Mouse (Mus musculus): ENCODE results near the gene Dhfr. TPM values are rescaled to one million over a fixed set of nuclear protein-coding genes. Genes with fewer than 3 reads are reported as not detected.
A peak's percentile ranks its signal among the peaks of the same experiment; 100 is the strongest.

The Dhfr gene
- 14.3 and 15.9 TPM in 2 replicates for polyA plus RNA-seq (2015; fragmentation: Nextera tagmentation; extraction: Ambion mirVana)

GRCm38 (mm10) chr13:92354456-92355271, at the start of gene Dhfr, which contains the start of gene Msh3:
Gene Dhfr (plus strand): TSS chr13:92354726.
Gene Msh3 (minus strand): TSS chr13:92355003.
- Histone ChIP-seq H3K27ac (replicated peaks) (peak within 1 kb of the TSS; percentile 94), H3K4me3 (replicated peaks) (peak within 1 kb of the TSS; percentile 91), H3K27me3 (no peaks in the 10 kb centered on the region), H3K36me3 (replicated peaks) (peaks cover 36% of the 10 kb centered on the region), H3K4me2 (peak within 1 kb of the TSS; percentile 97), H3K9ac (peak within 1 kb of the TSS; percentile 76), H3K4me1 (replicated peaks) (peaks cover 34% of the 10 kb centered on the region), H3K9me3 (replicated peaks) (no peaks in the 10 kb centered on the region)
- ATAC-seq (ENCODE audit: insufficient read depth): peak; percentile 93
- under 1% methylated on average over 76 of the region's 76 CpGs for WGBS (ENCODE audit: insufficient replicate concordance)

- no peaks in the 10 kb centered on the region for H3K9me3 ChIP-seq (replicated peaks)
- H3K9ac ChIP-seq: no peak within 1 kb of the TSS
- H3K27ac ChIP-seq (replicated peaks): no peak within 1 kb of the TSS
- H3K4me3 ChIP-seq (replicated peaks): no peak within 1 kb of the TSS
- H3K4me1 ChIP-seq (replicated peaks): peaks cover 5% of the 10 kb centered on the region; the same call in 1 of the 2 replicates
- H3K27me3 ChIP-seq: no peaks in the 10 kb centered on the region
- H3K4me2 ChIP-seq: no peak within 1 kb of the TSS
- H3K36me3 ChIP-seq (replicated peaks): peaks cover 36% of the 10 kb centered on the region
- ATAC-seq (ENCODE audit: insufficient read depth): no peak
- WGBS (ENCODE audit: insufficient replicate concordance): 83% methylated on average over 11 of the region's 11 CpGs
Observed at GRCm38 (mm10) chr13:92305680-92306079, 48.8 kb upstream of the Dhfr start, which contains the start of gene Gm20379. Gene Gm20379 (plus strand): TSS chr13:92305980.

GRCm38 (mm10) chr13:92314613-92315012, 39.9 kb upstream of the Dhfr start:
- no peak overlapping the region for H3K27ac ChIP-seq (replicated peaks)
- H3K36me3 ChIP-seq (replicated peaks): 0 out of 2 replicates have a peak, but pooled peaks cover 20% of the 10 kb centered on the region
- H3K4me3 ChIP-seq (replicated peaks): no peak overlapping the region
- H3K4me1 ChIP-seq (replicated peaks): no peaks in the 10 kb centered on the region
- H3K9me3 ChIP-seq (replicated peaks): no peaks in the 10 kb centered on the region
- 71% methylated on average over 5 of the region's 5 CpGs for WGBS (ENCODE audit: insufficient replicate concordance)
- ATAC-seq (ENCODE audit: insufficient read depth): no peak
- H3K27me3 ChIP-seq: no peaks in the 10 kb centered on the region
- H3K9ac ChIP-seq: no peak overlapping the region
- H3K4me2 ChIP-seq: no peak overlapping the region

GRCm38 (mm10) chr13:92320770-92321169, 33.8 kb upstream of the Dhfr start:
- H3K9me3 ChIP-seq (replicated peaks): no peaks in the 10 kb centered on the region
- no peaks in the 10 kb centered on the region for H3K27me3 ChIP-seq
- no peak overlapping the region for H3K27ac ChIP-seq (replicated peaks)
- H3K36me3 ChIP-seq (replicated peaks): peaks cover 12% of the 10 kb centered on the region
- no peak overlapping the region for H3K9ac ChIP-seq
- 53% methylated on average over 5 of the region's 5 CpGs for WGBS (ENCODE audit: insufficient replicate concordance)
- no peak for ATAC-seq (ENCODE audit: insufficient read depth)
- no peaks in the 10 kb centered on the region for H3K4me1 ChIP-seq (replicated peaks)
- no peak overlapping the region for H3K4me3 ChIP-seq (replicated peaks)
- H3K4me2 ChIP-seq: no peak overlapping the region

- ATAC-seq (ENCODE audit: insufficient read depth): no peak
- no peak overlapping the region for H3K4me2 ChIP-seq
- WGBS (ENCODE audit: insufficient replicate concordance): 47% methylated on average over 5 of the region's 5 CpGs
- H3K27ac ChIP-seq (replicated peaks): no peak overlapping the region
- no peak overlapping the region for H3K9ac ChIP-seq
- no peaks in the 10 kb centered on the region for H3K9me3 ChIP-seq (replicated peaks)
- no peak overlapping the region for H3K4me3 ChIP-seq (replicated peaks)
- H3K36me3 ChIP-seq (replicated peaks): peaks cover 11% of the 10 kb centered on the region
- no peaks in the 10 kb centered on the region for H3K27me3 ChIP-seq
- H3K4me1 ChIP-seq (replicated peaks): peaks cover 7% of the 10 kb centered on the region
Observed at GRCm38 (mm10) chr13:92326030-92326429, 28.5 kb upstream of the Dhfr start.

- H3K4me2 ChIP-seq: no peak overlapping the region
- no peak overlapping the region for H3K9ac ChIP-seq
- no peaks in the 10 kb centered on the region for H3K27me3 ChIP-seq
- peaks cover 7% of the 10 kb centered on the region for H3K4me1 ChIP-seq (replicated peaks)
- H3K27ac ChIP-seq (replicated peaks): no peak overlapping the region
- no peaks in the 10 kb centered on the region for H3K9me3 ChIP-seq (replicated peaks)
- 42% methylated on average over 2 of the region's 2 CpGs for WGBS (ENCODE audit: insufficient replicate concordance)
- no peak for ATAC-seq (ENCODE audit: insufficient read depth)
- peaks cover 19% of the 10 kb centered on the region; the same call in 1 of the 2 replicates for H3K36me3 ChIP-seq (replicated peaks)
- H3K4me3 ChIP-seq (replicated peaks): no peak overlapping the region
Observed at GRCm38 (mm10) chr13:92328000-92328399, 26.5 kb upstream of the Dhfr start.

- 88% methylated on average over 3 of the region's 3 CpGs for WGBS (ENCODE audit: insufficient replicate concordance)
- no peak overlapping the region for H3K4me2 ChIP-seq
- peaks cover 7% of the 10 kb centered on the region for H3K4me1 ChIP-seq (replicated peaks)
- H3K36me3 ChIP-seq (replicated peaks): peaks cover 12% of the 10 kb centered on the region; the same call in 1 of the 2 replicates
- ATAC-seq (ENCODE audit: insufficient read depth): no peak
- H3K4me3 ChIP-seq (replicated peaks): no peak overlapping the region
- H3K27ac ChIP-seq (replicated peaks): no peak overlapping the region
- H3K27me3 ChIP-seq: no peaks in the 10 kb centered on the region
- H3K9me3 ChIP-seq (replicated peaks): no peaks in the 10 kb centered on the region
- H3K9ac ChIP-seq: no peak overlapping the region
Observed at GRCm38 (mm10) chr13:92330621-92331020, 23.9 kb upstream of the Dhfr start.

GRCm38 (mm10) chr13:92332103-92332879, 22.2 kb upstream of the Dhfr start:
- 84% methylated on average over 15 of the region's 15 CpGs for WGBS (ENCODE audit: insufficient replicate concordance)

GRCm38 (mm10) chr13:92336857-92337256, 17.7 kb upstream of the Dhfr start:
- Histone ChIP-seq H3K4me2 (no peak overlapping the region), H3K4me1 (replicated peaks) (peaks cover 4% of the 10 kb centered on the region; the same call in 1 of the 2 replicates), H3K27ac (replicated peaks) (no peak overlapping the region), H3K9ac (no peak overlapping the region), H3K4me3 (replicated peaks) (no peak overlapping the region), H3K36me3 (replicated peaks) (peaks cover 13% of the 10 kb centered on the region), H3K9me3 (replicated peaks) (no peaks in the 10 kb centered on the region), H3K27me3 (no peaks in the 10 kb centered on the region)
- no peak for ATAC-seq (ENCODE audit: insufficient read depth)
- WGBS (ENCODE audit: insufficient replicate concordance): 87% methylated on average over 1 of the region's 1 CpGs

More at GRCm38 (mm10) chr13:92332103-92332879, 22.2 kb upstream of the Dhfr start:
- Histone ChIP-seq H3K4me1 (replicated peaks) (peaks cover 7% of the 10 kb centered on the region), H3K36me3 (replicated peaks) (peaks cover 18% of the 10 kb centered on the region), H3K9me3 (replicated peaks) (no peaks in the 10 kb centered on the region), H3K4me2 (no peak overlapping the region), H3K27me3 (no peaks in the 10 kb centered on the region), H3K27ac (replicated peaks) (no peak overlapping the region), H3K4me3 (replicated peaks) (no peak overlapping the region), H3K9ac (no peak overlapping the region)
- ATAC-seq (ENCODE audit: insufficient read depth): no peak

GRCm38 (mm10) chr13:92337773-92338462, 16.6 kb upstream of the Dhfr start:
- Histone ChIP-seq H3K9me3 (replicated peaks) (no peaks in the 10 kb centered on the region), H3K4me3 (replicated peaks) (no peak overlapping the region), H3K9ac (no peak overlapping the region), H3K4me1 (replicated peaks) (peaks cover 4% of the 10 kb centered on the region; the same call in 1 of the 2 replicates), H3K4me2 (no peak overlapping the region), H3K27ac (replicated peaks) (no peak overlapping the region), H3K36me3 (replicated peaks) (peaks cover 22% of the 10 kb centered on the region), H3K27me3 (no peaks in the 10 kb centered on the region)
- 57% methylated on average over 6 of the region's 6 CpGs for WGBS (ENCODE audit: insufficient replicate concordance)
- no peak for ATAC-seq (ENCODE audit: insufficient read depth)
